Mouse (Mus musculus) kidney, adult 2 months (tissue): Measurements from ENCODE around the gene Nfic. TPM values are rescaled to one million over a fixed set of nuclear protein-coding genes. Genes with fewer than 3 reads are reported as not detected.
A peak's percentile ranks its signal among the peaks of the same experiment; 100 is the strongest.

ENCODE experiments used
- DNase-seq: peaks from one replicate; pipeline ENCODE4 v3.0.0; 2021
- H3K27ac ChIP-seq: fragments of 200-500 bp; 2 replicates; pipeline ENCODE4 v1.5.1; 2012; ENCODE audit warnings: low read depth, low read length, control low read depth, inconsistent platforms; ENCODE audit not compliant: insufficient read depth
- H3K27me3 ChIP-seq: fragments of 200-500 bp; replicated peaks from 2 replicates; pipeline ENCODE4 v1.6.1; 2012; ENCODE audit warnings: mild to moderate bottlenecking, moderate library complexity, low read length, inconsistent platforms; ENCODE audit not compliant: control insufficient read depth, insufficient read depth
- H3K36me3 ChIP-seq: fragments of 200-500 bp; 2 replicates; pipeline ENCODE4 v1.6.1; 2012; ENCODE audit warnings: mild to moderate bottlenecking, moderate library complexity, low read length, inconsistent platforms; ENCODE audit not compliant: control insufficient read depth, insufficient read depth
- H3K4me1 ChIP-seq: fragments of 200-500 bp; 2 replicates; pipeline ENCODE4 v1.6.1; 2011; ENCODE audit warnings: low read length; ENCODE audit not compliant: control insufficient read depth, insufficient read depth
- H3K4me3 ChIP-seq: fragments of 200-500 bp; 2 replicates; pipeline ENCODE4 v1.5.1; 2011; ENCODE audit warnings: mild to moderate bottlenecking, low read depth, low read length, control low read depth; ENCODE audit not compliant: insufficient read depth
- CTCF ChIP-seq: fragments of 200-500 bp; conservative IDR thresholded peaks from 2 replicates; pipeline ENCODE4 v1.5.1; 2011; ENCODE audit warnings: low read depth, mild to moderate bottlenecking, control low read depth, low read length, moderate library complexity, mixed read lengths; ENCODE audit not compliant: insufficient read depth, insufficient read length
- POLR2A ChIP-seq: fragments of 200-500 bp; IDR thresholded peaks from one replicate; pipeline ENCODE4 v1.6.1; 2011; ENCODE audit warnings: low read depth, low read length, control low read depth
- WGBS: fragments of 180-500 bp; shearing (Covaris S2); methylation state at CpG from one replicate; pipeline ENCODE4 v1.1.7; 2018; 5-methylcytosine and 5-hydroxymethylcytosine counted together
- polyA plus RNA-seq: library from polyadenylated mRNA; depleted of rRNA; stranded (reverse); fragments of >200 nt; gene quantifications from 2 replicates; pipeline ENCODE4 v1.2.3, GENCODE M21; 2012

The Nfic gene
- polyA plus RNA-seq, 1 experiment: 82.5 TPM

DNA sequence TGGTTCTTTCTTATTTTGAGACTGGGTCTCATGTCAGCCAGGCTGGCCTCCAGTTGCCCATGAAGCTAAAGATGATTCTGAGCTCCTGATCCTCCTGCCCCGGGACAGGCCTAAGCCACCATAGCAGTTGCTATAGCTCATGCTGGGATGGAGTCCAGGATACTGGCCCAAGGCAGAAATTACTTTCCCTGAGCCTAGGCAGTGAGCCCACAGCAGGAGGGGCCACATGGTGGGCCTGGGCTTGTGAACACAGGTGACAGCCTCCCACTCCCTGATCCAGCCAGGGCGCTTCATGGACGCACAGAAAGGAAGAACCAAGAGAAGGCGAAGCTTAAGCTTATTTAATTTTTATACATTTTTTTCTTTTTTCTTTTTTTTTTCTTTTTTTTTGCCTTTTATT is 59.6 kb downstream of the Nfic start:
- Histone ChIP-seq H3K27me3 (no peaks in the 10 kb centered on the region), H3K27ac (no peak overlapping the region), H3K36me3 (peaks cover 9% of the 10 kb centered on the region), H3K4me3 (no peak overlapping the region), H3K4me1 (peaks cover 14% of the 10 kb centered on the region; the same call in 1 of the 2 replicates)
- DNase-seq: no peak
- TF ChIP-seq CTCF: no peak
- TF ChIP-seq POLR2A: no peak
- WGBS: 82% methylated on average over 4 of the region's 4 CpGs

DNA sequence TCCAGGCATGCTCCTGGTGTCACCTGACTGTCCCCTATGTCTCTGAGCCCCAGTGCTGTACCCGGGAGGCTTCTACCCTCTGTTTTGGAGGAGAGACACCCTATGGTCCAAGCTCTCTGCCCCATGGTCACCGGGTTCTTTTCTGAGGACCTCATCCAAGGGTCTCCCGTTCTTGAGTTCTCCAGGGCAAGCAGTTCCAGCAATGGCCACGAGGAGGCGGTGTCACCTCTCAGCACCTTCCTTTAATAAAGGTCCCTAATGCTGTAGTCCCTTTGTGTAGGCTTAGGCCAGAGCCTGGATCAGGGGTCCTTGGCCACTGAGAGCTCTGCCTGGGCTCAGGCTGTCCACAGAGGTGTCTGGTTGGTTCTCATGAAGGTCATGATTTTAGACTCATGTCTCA is 60.3 kb downstream of the Nfic start:
- peaks cover 2% of the 10 kb centered on the region for H3K36me3 ChIP-seq
- DNase-seq: peak; percentile 71
- H3K4me1 ChIP-seq: peaks cover 14% of the 10 kb centered on the region; the same call in 1 of the 2 replicates
- no peak overlapping the region for H3K4me3 ChIP-seq
- TF ChIP-seq CTCF (peak; percentile 86), POLR2A (no peak)
- no peak overlapping the region for H3K27ac ChIP-seq
- H3K27me3 ChIP-seq: no peaks in the 10 kb centered on the region
- WGBS: 18% methylated on average over 5 of the region's 5 CpGs

DNA sequence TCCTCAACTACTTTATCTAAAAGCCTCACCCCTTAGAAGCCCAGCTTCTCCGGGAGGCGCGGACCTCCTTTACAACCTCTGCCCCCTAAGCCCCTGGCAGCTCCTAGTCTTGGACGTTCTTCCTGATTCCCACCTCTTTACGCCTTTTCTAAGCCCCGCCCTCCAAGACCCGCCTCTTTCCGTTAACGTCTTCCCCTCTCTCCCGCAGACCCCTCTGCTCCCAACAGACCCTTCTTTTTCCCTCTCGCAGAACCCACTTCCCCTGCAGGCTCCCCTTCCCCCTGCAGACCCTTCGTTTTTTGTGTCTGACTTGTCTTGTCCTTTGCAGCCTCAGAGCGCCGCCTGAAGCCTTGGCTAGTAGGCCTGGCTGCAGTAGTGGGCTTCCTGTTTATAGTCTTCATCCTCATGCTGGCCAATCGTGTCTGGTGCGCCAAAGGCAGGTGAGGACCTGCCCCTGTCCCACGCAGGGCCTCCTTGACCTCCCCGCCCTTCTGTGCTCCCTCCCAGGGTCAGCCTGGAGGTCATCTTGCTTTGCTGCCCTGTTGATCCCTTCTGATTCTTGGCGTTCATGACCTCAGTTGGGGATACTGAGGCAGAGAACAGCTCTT is 61.9 kb downstream of the Nfic start:
- Histone ChIP-seq H3K36me3 (no peaks in the 10 kb centered on the region), H3K4me1 (peaks cover 18% of the 10 kb centered on the region; the same call in 1 of the 2 replicates), H3K4me3 (peak overlapping the region; percentile 44), H3K27me3 (no peaks in the 10 kb centered on the region), H3K27ac (peak overlapping the region; percentile 29; the same call in 1 of the 2 replicates)
- no peak for TF ChIP-seq CTCF
- no peak for TF ChIP-seq POLR2A
- 7% methylated on average over 19 of the region's 19 CpGs for WGBS
- peak; percentile 62 for DNase-seq

DNA sequence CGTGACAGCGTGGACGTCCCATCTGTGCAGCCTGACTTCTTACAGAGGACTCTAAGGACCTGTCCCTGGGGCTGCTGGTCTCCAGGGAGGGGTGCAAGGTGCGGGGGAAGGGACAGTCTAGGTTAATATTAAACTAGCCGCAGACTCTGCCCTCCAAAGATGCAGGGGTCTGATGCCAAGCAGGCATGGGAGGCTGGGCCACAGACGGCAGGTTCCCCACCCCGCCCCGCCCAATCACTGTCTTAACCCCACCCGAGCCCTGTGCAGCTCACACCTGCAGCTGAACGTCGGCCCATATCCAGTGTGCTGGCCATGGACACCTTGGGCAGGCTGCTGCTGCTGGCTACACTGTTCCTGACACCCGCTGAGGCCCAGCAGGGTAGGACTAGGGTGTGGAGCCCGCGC is 62.7 kb downstream of the Nfic start, which contains the start of gene Smim24:
Gene Smim24 (plus strand): TSS at position 271 of the 405 bp plus-strand sequence.
- Histone ChIP-seq H3K4me3 (peak within 1 kb of the TSS; percentile 44), H3K27ac (peak within 1 kb of the TSS; percentile 57), H3K4me1 (peaks cover 18% of the 10 kb centered on the region; the same call in 1 of the 2 replicates), H3K27me3 (no peaks in the 10 kb centered on the region), H3K36me3 (no peaks in the 10 kb centered on the region)
- 30% methylated on average over 14 of the region's 14 CpGs for WGBS
- DNase-seq: peak; percentile 90
- TF ChIP-seq CTCF (no peak), POLR2A (no peak)

DNA sequence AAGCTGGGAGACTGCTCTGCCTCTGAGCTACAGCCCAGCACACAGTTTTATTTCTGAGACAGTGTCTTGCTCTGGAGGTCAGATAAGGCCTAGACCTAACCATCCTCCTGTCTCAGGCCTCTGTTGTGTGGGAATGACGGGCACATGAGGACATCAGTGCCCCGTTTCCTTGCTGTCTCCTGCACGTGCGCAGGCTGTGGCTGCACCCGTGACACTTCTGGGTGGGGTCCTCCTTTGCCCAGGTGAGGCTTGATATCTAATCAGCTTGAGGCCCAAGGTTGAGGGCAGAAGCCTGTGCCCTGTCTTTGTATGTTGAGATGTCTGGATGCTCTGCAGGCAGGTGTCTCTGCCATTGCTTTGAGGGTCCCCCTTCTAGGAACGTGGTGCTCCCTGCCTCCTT is 63.2 kb downstream of the Nfic start:
- Histone ChIP-seq H3K4me1 (peaks cover 18% of the 10 kb centered on the region; the same call in 1 of the 2 replicates), H3K27ac (peak overlapping the region; percentile 8; the same call in 1 of the 2 replicates), H3K36me3 (no peaks in the 10 kb centered on the region), H3K27me3 (no peaks in the 10 kb centered on the region), H3K4me3 (no peak overlapping the region)
- TF ChIP-seq CTCF: no peak
- TF ChIP-seq POLR2A: no peak
- 61% methylated on average over 6 of the region's 6 CpGs for WGBS
- DNase-seq: no peak

DNA sequence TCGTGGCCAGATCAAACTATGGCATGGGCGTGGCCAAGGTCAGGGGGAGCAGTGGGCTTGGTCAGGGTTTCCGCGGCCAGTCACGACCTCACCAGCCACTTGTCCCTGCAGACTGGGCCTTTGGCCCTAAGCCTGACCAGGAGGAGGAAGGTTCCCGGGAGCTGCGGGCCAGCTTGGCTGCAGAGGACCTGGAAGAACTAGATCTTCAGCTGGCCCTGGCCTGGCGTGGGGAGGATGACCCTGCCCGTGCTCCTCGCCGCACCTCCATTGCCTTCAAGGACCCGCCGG is 64.8 kb downstream of the Nfic start:
- peaks cover 18% of the 10 kb centered on the region; the same call in 1 of the 2 replicates for H3K4me1 ChIP-seq
- WGBS: 88% methylated on average over 13 of the region's 13 CpGs
- no peaks in the 10 kb centered on the region for H3K36me3 ChIP-seq
- no peaks in the 10 kb centered on the region for H3K27me3 ChIP-seq
- no peak overlapping the region for H3K4me3 ChIP-seq
- no peak overlapping the region for H3K27ac ChIP-seq
- DNase-seq: no peak
- TF ChIP-seq POLR2A (no peak), CTCF (no peak)

DNA sequence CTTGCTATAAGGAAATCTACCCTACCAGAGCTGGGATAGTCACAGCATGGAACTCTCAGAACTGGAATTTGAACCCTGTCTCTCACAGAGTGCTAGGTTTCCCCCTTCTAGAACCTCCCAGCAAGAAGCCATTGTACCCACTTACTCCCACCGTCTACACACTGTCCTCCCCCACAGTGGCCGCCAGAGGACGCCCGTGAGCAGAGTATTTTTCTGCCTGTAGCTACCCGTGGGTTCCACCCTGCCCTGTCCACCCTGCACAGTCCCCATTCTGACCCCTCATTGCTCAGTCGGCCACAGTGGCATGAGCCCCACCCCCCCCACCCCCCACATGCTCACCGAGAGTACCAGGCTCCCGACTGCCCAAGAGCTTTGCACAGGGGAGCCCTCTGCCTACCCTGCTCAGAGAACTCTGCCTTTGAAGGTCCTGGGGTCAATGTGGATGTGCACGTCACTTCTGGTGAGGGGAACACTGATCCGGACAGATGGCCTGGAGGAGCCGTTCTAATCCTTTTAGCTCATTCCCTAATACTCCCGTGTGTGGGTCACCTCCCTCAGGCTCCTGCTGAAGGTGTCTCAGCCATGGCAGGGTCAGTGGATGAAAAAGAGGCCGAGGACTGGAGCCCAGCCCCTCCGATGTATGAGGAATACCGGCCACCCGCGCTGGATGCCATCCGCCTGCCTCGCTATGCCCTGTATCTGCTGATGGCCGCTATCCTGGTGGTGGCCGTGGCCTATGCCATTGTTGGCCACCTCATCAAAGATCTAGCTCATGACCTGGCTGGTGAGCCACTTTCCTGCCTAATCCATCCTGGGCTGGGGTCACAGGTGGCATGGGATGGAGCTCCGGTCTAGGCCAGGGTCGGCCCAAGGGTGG is 65.4 kb downstream of the Nfic start:
- peak; percentile 91 for TF ChIP-seq CTCF
- TF ChIP-seq POLR2A: no peak
- H3K27ac ChIP-seq: no peak overlapping the region
- no peaks in the 10 kb centered on the region for H3K27me3 ChIP-seq
- peak; percentile 81 for DNase-seq
- no peak overlapping the region for H3K4me3 ChIP-seq
- no peaks in the 10 kb centered on the region for H3K36me3 ChIP-seq
- 48% methylated on average over 23 of the region's 23 CpGs for WGBS
- peaks cover 23% of the 10 kb centered on the region; the same call in 1 of the 2 replicates for H3K4me1 ChIP-seq
